Mouse (Mus musculus): Measurements from ENCODE around the gene Mapk3. TPM values are rescaled to one million over a fixed set of nuclear protein-coding genes. Genes with fewer than 3 reads are reported as not detected.
A peak's percentile ranks its signal among the peaks of the same experiment; 100 is the strongest.

Gene Mapk3
- total and polyA plus RNA-seq, 2 experiments from 2014 or later: 120 to 145 TPM

- DNase-seq (ENCODE audit: low spot score) (peak; percentile 78), ATAC-seq (ENCODE audit: low FRiP score) (0 out of 2 replicates have a peak, but pooled peaks have one; percentile 15)
- peak overlapping the region; percentile 82 for H3K9ac ChIP-seq (replicated peaks; ENCODE audit: low read length, poor library complexity, severe bottlenecking)
- H3K27me3 ChIP-seq (ENCODE audit: insufficient read depth, low read length): no peaks in the 10 kb centered on the region
- no peak for TF ChIP-seq CTCF (IDR thresholded peaks at IDR 0.05)
- H3K36me3 ChIP-seq (ENCODE audit: insufficient read depth, low read length): peaks cover 20% of the 10 kb centered on the region
- no peaks in the 10 kb centered on the region for H3K9me3 ChIP-seq (ENCODE audit: low read length)
- H3K4me3 ChIP-seq (ENCODE audit: low read depth, low read length): peak overlapping the region; percentile 59
- 15% methylated on average over 3 of the region's 3 CpGs for WGBS
- peaks cover 5% of the 10 kb centered on the region; the same call in 1 of the 2 replicates for H3K4me1 ChIP-seq (ENCODE audit: insufficient read depth, low read length)
- H3K4me2 ChIP-seq (ENCODE audit: low read depth, low read length, poor library complexity, severe bottlenecking): peak overlapping the region; percentile 91
- peak overlapping the region; percentile 81; the same call in 1 of the 2 replicates for H3K27ac ChIP-seq (ENCODE audit: low read depth, low read length)
Measured at GRCm38 (mm10) chr7:126760391-126760802, 996 bp downstream of the Mapk3 start.

DNA sequence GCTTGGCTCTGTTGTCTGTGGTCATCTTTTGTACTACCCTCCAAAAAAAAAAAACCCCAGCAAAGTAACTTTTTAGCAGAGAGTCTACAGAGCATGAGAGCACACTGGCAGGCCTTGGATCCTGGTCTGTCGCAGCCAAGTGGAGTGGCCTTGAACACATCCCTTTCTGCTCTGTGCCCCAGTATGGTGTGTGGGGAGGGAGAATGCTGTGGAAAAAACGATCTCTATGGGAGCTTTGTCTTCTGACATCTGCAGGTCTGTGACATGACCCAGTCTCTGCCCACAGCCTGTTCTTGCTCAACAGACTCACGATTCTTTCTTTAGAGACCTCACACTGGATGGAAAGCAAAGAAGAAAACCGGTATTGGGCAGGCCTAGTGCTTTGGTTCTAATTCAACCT is 1.6 kb downstream of the Mapk3 start:
- peak overlapping the region; percentile 81; the same call in 1 of the 2 replicates for H3K27ac ChIP-seq (ENCODE audit: low read depth, low read length)
- 66% methylated on average over 4 of the region's 4 CpGs for WGBS
- TF ChIP-seq CTCF (IDR thresholded peaks at IDR 0.05): no peak
- peak overlapping the region; percentile 91 for H3K4me2 ChIP-seq (ENCODE audit: low read depth, low read length, poor library complexity, severe bottlenecking)
- H3K4me3 ChIP-seq (ENCODE audit: low read depth, low read length): peak overlapping the region; percentile 59
- H3K36me3 ChIP-seq (ENCODE audit: insufficient read depth, low read length): peaks cover 25% of the 10 kb centered on the region
- peaks cover 5% of the 10 kb centered on the region; the same call in 1 of the 2 replicates for H3K4me1 ChIP-seq (ENCODE audit: insufficient read depth, low read length)
- no peak overlapping the region for H3K9ac ChIP-seq (replicated peaks; ENCODE audit: low read length, poor library complexity, severe bottlenecking)
- no peak for DNase-seq (ENCODE audit: low spot score)
- no peaks in the 10 kb centered on the region for H3K9me3 ChIP-seq (ENCODE audit: low read length)
- no peaks in the 10 kb centered on the region for H3K27me3 ChIP-seq (ENCODE audit: insufficient read depth, low read length)
- no peak for ATAC-seq (ENCODE audit: low FRiP score)

GRCm38 (mm10) chr7:126761529-126762067 is 2.2 kb downstream of the Mapk3 start:
- Histone ChIP-seq H3K4me2 (ENCODE audit: low read depth, low read length, poor library complexity, severe bottlenecking) (0 out of 2 replicates have a peak overlapping the region, but pooled peaks have one; percentile 91), H3K9me3 (ENCODE audit: low read length) (no peaks in the 10 kb centered on the region), H3K27me3 (ENCODE audit: insufficient read depth, low read length) (no peaks in the 10 kb centered on the region), H3K36me3 (ENCODE audit: insufficient read depth, low read length) (peaks cover 26% of the 10 kb centered on the region), H3K4me3 (ENCODE audit: low read depth, low read length) (no peak overlapping the region), H3K27ac (ENCODE audit: low read depth, low read length) (no peak overlapping the region), H3K4me1 (ENCODE audit: insufficient read depth, low read length) (peaks cover 5% of the 10 kb centered on the region; the same call in 1 of the 2 replicates), H3K9ac (replicated peaks; ENCODE audit: low read length, poor library complexity, severe bottlenecking) (no peak overlapping the region)
- no peak for TF ChIP-seq CTCF (IDR thresholded peaks at IDR 0.05)
- WGBS: 73% methylated on average over 6 of the region's 6 CpGs
- no peak for DNase-seq (ENCODE audit: low spot score)
- ATAC-seq (ENCODE audit: low FRiP score): no peak

DNA sequence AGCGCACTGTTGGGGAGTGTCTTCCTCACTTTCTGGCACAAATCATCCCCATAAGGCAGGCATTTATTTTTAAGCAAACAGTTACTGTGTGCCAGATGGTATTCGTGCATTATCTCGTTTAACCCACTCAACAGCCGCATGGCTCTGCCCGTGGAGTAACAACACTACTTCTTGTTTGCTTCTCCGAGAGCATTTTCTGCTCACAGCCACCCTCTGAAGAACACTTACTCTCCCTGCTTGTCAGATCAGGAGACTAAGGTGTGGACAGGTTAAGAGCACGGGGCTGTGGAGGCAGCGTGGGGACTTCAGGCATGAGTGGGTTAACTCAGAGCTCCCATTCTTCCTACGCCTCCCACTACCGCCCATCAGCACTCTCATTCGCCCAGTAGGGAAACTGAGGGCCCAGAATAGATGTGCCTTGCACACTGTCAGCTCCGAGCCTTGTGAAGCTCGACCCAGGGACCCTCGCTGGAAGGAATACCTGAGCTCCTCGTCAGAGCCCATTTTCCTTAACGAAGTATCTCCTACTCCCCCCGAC is 3.1 kb downstream of the Mapk3 start:
- DNase-seq (ENCODE audit: low spot score) (no peak), ATAC-seq (ENCODE audit: low FRiP score) (no peak)
- Histone ChIP-seq H3K27me3 (ENCODE audit: insufficient read depth, low read length) (no peaks in the 10 kb centered on the region), H3K27ac (ENCODE audit: low read depth, low read length) (no peak overlapping the region), H3K4me2 (ENCODE audit: low read depth, low read length, poor library complexity, severe bottlenecking) (no peak overlapping the region), H3K9me3 (ENCODE audit: low read length) (no peaks in the 10 kb centered on the region), H3K9ac (replicated peaks; ENCODE audit: low read length, poor library complexity, severe bottlenecking) (no peak overlapping the region; the same call in 1 of the 2 replicates), H3K4me1 (ENCODE audit: insufficient read depth, low read length) (peaks cover 5% of the 10 kb centered on the region; the same call in 1 of the 2 replicates), H3K4me3 (ENCODE audit: low read depth, low read length) (no peak overlapping the region), H3K36me3 (ENCODE audit: insufficient read depth, low read length) (peaks cover 33% of the 10 kb centered on the region)
- WGBS: 77% methylated on average over 17 of the region's 17 CpGs
- TF ChIP-seq CTCF (IDR thresholded peaks at IDR 0.05): no peak

GRCm38 (mm10) chr7:126765540-126765939 is 6.1 kb downstream of the Mapk3 start:
- Histone ChIP-seq H3K4me3 (ENCODE audit: low read depth, low read length) (no peak overlapping the region), H3K9me3 (ENCODE audit: low read length) (no peaks in the 10 kb centered on the region), H3K27ac (ENCODE audit: low read depth, low read length) (no peak overlapping the region), H3K36me3 (ENCODE audit: insufficient read depth, low read length) (peaks cover 50% of the 10 kb centered on the region), H3K4me2 (ENCODE audit: low read depth, low read length, poor library complexity, severe bottlenecking) (no peak overlapping the region), H3K9ac (replicated peaks; ENCODE audit: low read length, poor library complexity, severe bottlenecking) (no peak overlapping the region), H3K27me3 (ENCODE audit: insufficient read depth, low read length) (no peaks in the 10 kb centered on the region), H3K4me1 (ENCODE audit: insufficient read depth, low read length) (peaks cover 5% of the 10 kb centered on the region; the same call in 1 of the 2 replicates)
- DNase-seq (ENCODE audit: low spot score) (no peak), ATAC-seq (ENCODE audit: low FRiP score) (no peak)
- 91% methylated on average over 9 of the region's 9 CpGs for WGBS
- TF ChIP-seq CTCF (IDR thresholded peaks at IDR 0.05): no peak

- Histone ChIP-seq H3K9ac (replicated peaks; ENCODE audit: low read length, poor library complexity, severe bottlenecking) (no peak within 1 kb of the TSS), H3K4me2 (ENCODE audit: low read depth, low read length, poor library complexity, severe bottlenecking) (no peak within 1 kb of the TSS), H3K27me3 (ENCODE audit: insufficient read depth, low read length) (no peaks in the 10 kb centered on the region), H3K4me3 (ENCODE audit: low read depth, low read length) (no peak within 1 kb of the TSS), H3K36me3 (ENCODE audit: insufficient read depth, low read length) (peaks cover 55% of the 10 kb centered on the region), H3K4me1 (ENCODE audit: insufficient read depth, low read length) (peaks cover under 1% of the 10 kb centered on the region; the same call in 1 of the 2 replicates), H3K27ac (ENCODE audit: low read depth, low read length) (no peak within 1 kb of the TSS), H3K9me3 (ENCODE audit: low read length) (no peaks in the 10 kb centered on the region)
- ATAC-seq (ENCODE audit: low FRiP score): no peak
- no peak for DNase-seq (ENCODE audit: low spot score)
- 91% methylated on average over 16 of the region's 16 CpGs for WGBS
- no peak for TF ChIP-seq CTCF (IDR thresholded peaks at IDR 0.05)
Measured at GRCm38 (mm10) chr7:126766201-126766600, 6.8 kb downstream of the Mapk3 start, which contains the start of gene Gdpd3. Gene Gdpd3, plus strand, starts transcription at chr7:126766334.

Measured in midbrain, postnatal 0 days (tissue).